Mouse (Mus musculus) gastrocnemius, postnatal 14 days (tissue): Measurements from ENCODE around the gene Tmx1. TPM values are rescaled to one million over a fixed set of nuclear protein-coding genes. Genes with fewer than 3 reads are reported as not detected.

Source experiments
- DNase-seq: peaks from one replicate; pipeline ENCODE4 v3.0.0; 2021; ENCODE audit warnings: mixed read lengths
- intact Hi-C: fragments of 180-260 bp; cut with DNase I; formaldehyde crosslinking; loops from one replicate; pipeline ENCODE4 v1.15.1; 2025; ENCODE audit warnings: low total_unique reads
- long read RNA-seq, 2 experiments: library from polyadenylated mRNA; stranded (forward); transcript quantifications; one replicate each; pipeline ENCODE4 v2.0.0; 2021
- total RNA-seq, 2 experiments: library from RNA; stranded (reverse); gene quantifications; 2 replicates each; pipeline ENCODE4 v1.2.3; 2021

The Tmx1 gene
- 1 to 10 TPM; 9.9 to 10.0 TPM for total RNA-seq
- long read RNA-seq, experiment 1, transcript Tmx1-201 (8 exons, 2,795 nt): major isoform, 10 of 11 reads
- long read RNA-seq, experiment 1, partial matches to known transcripts: 0 of 11 reads
- long read RNA-seq, experiment 1, other reads (novel, unspliced or antisense): 1 of 11 reads
- long read RNA-seq, experiment 2, transcript Tmx1-201 (8 exons, 2,795 nt): major isoform, 13 of 13 reads
- long read RNA-seq, experiment 2, partial matches to known transcripts: 0 of 13 reads
- long read RNA-seq, experiment 2, other reads (novel, unspliced or antisense): 0 of 13 reads

- intact Hi-C loops: no loop called here
- peak; percentile 98 for DNase-seq
Measured at GRCm38 (mm10) chr12:70452726-70453645, at the start of gene Tmx1. Tmx1 (plus strand) TSS chr12:70453095.

GRCm38 (mm10) chr12:70404327-70404726, 48.6 kb upstream of the Tmx1 start:
- intact Hi-C loops: no loop called here
- no peak for DNase-seq

- intact Hi-C loops: no loop called here
- DNase-seq: no peak
Measured at GRCm38 (mm10) chr12:70408396-70408795, 44.5 kb upstream of the Tmx1 start.

- intact Hi-C loops: no loop called here
Measured at GRCm38 (mm10) chr12:70409600-70409999, 43.3 kb upstream of the Tmx1 start.

GRCm38 (mm10) chr12:70420216-70420615, 32.7 kb upstream of the Tmx1 start:
- intact Hi-C loops: no loop called here
- DNase-seq: no peak

More at GRCm38 (mm10) chr12:70409600-70409999, 43.3 kb upstream of the Tmx1 start:
- no peak for DNase-seq

- intact Hi-C loops: no loop called here
- no peak for DNase-seq
Measured at GRCm38 (mm10) chr12:70421028-70421427, 31.9 kb upstream of the Tmx1 start.

GRCm38 (mm10) chr12:70422322-70423118, 30.4 kb upstream of the Tmx1 start:
- no peak for DNase-seq
- intact Hi-C loops: no loop called here

GRCm38 (mm10) chr12:70427885-70428284, 25.0 kb upstream of the Tmx1 start:
- intact Hi-C loops: no loop called here

GRCm38 (mm10) chr12:70429637-70430036, 23.3 kb upstream of the Tmx1 start:
- DNase-seq: no peak

More at GRCm38 (mm10) chr12:70427885-70428284, 25.0 kb upstream of the Tmx1 start:
- no peak for DNase-seq

GRCm38 (mm10) chr12:70430307-70430950, 22.5 kb upstream of the Tmx1 start:
- intact Hi-C loops: loop anchor here (5.0 kb wide), 1 partner anchor 193 kb away; no protein-coding TSS in a partner anchor
- peak; percentile 21 for DNase-seq

More at GRCm38 (mm10) chr12:70429637-70430036, 23.3 kb upstream of the Tmx1 start:
- intact Hi-C loops: loop anchor here (5.0 kb wide), 1 partner anchor 192 kb away; no protein-coding TSS in a partner anchor

- intact Hi-C loops: loop anchor here (5.0 kb wide), 1 partner anchor 194 kb away; no protein-coding TSS in a partner anchor
- DNase-seq: no peak
Measured at GRCm38 (mm10) chr12:70431428-70431827, 21.5 kb upstream of the Tmx1 start.

GRCm38 (mm10) chr12:70449961-70450360, 2.9 kb upstream of the Tmx1 start:
- intact Hi-C loops: no loop called here
- DNase-seq: no peak

- no peak for DNase-seq
- intact Hi-C loops: no loop called here
Measured at GRCm38 (mm10) chr12:70451533-70451932, 1.4 kb upstream of the Tmx1 start.

GRCm38 (mm10) chr12:70452143-70452542, 752 bp upstream of the Tmx1 start:
- intact Hi-C loops: no loop called here

GRCm38 (mm10) chr12:70455226-70455625, 2.3 kb downstream of the Tmx1 start:
- intact Hi-C loops: no loop called here
- DNase-seq: no peak

More at GRCm38 (mm10) chr12:70452143-70452542, 752 bp upstream of the Tmx1 start:
- no peak for DNase-seq

- no peak for DNase-seq
- intact Hi-C loops: no loop called here
Measured at GRCm38 (mm10) chr12:70459546-70459945, 6.7 kb downstream of the Tmx1 start.

GRCm38 (mm10) chr12:70464016-70464415, 11.1 kb downstream of the Tmx1 start:
- DNase-seq: no peak

GRCm38 (mm10) chr12:70475336-70475735, 22.4 kb downstream of the Tmx1 start:
- intact Hi-C loops: no loop called here
- no peak for DNase-seq

More at GRCm38 (mm10) chr12:70464016-70464415, 11.1 kb downstream of the Tmx1 start:
- intact Hi-C loops: no loop called here
